Mouse (Mus musculus) limb, embryonic 15.5 days (tissue): Measurements from ENCODE around the gene Cabp4. TPM values are rescaled to one million over a fixed set of nuclear protein-coding genes. Genes with fewer than 3 reads are reported as not detected.

Source experiments
- ATAC-seq: fragments of 200-750 bp; cut with Nextera tagmentation; 2 replicates; pipeline ENCODE4 v1.8.0; 2017; ENCODE audit warnings: low read depth, moderate TSS enrichment; ENCODE audit not compliant: insufficient number of reproducible peaks, low FRiP score, low TSS enrichment
- H3K27ac ChIP-seq: fragments of 300-500 bp; sonication (generic); 2 replicates; pipeline ENCODE4 v1.5.1; 2015; ENCODE audit warnings: moderate library complexity, mild to moderate bottlenecking, inconsistent platforms
- H3K27me3 ChIP-seq: fragments of 300-500 bp; sonication (generic); 2 replicates; pipeline ENCODE4 v1.6.1; 2015; ENCODE audit warnings: inconsistent platforms
- H3K36me3 ChIP-seq: fragments of 300-500 bp; sonication (generic); 2 replicates; pipeline ENCODE4 v1.6.1; 2015; ENCODE audit warnings: inconsistent platforms
- H3K4me1 ChIP-seq: fragments of 300-500 bp; sonication (generic); 2 replicates; pipeline ENCODE4 v1.6.1; 2015; ENCODE audit warnings: inconsistent platforms
- H3K4me2 ChIP-seq: fragments of 300-500 bp; sonication (generic); 2 replicates; pipeline ENCODE4 v1.6.1; 2015; ENCODE audit warnings: mild to moderate bottlenecking, inconsistent platforms
- H3K4me3 ChIP-seq: fragments of 300-500 bp; sonication (generic); 2 replicates; pipeline ENCODE4 v1.5.1; 2015; ENCODE audit warnings: mild to moderate bottlenecking, inconsistent platforms
- H3K9ac ChIP-seq: fragments of 300-500 bp; sonication (generic); 2 replicates; pipeline ENCODE4 v1.6.1; 2015; ENCODE audit warnings: inconsistent platforms
- H3K9me3 ChIP-seq: fragments of 300-500 bp; sonication (generic); 2 replicates; pipeline ENCODE4 v1.6.1; 2016; ENCODE audit warnings: inconsistent platforms
- WGBS: fragments of 180-500 bp; shearing (Covaris S2); methylation state at CpG from one replicate; pipeline ENCODE4 v1.1.7; 2015; 5-methylcytosine and 5-hydroxymethylcytosine counted together
- polyA plus RNA-seq: library from polyadenylated mRNA; unstranded; fragments of >200 nt; fragmentation: Nextera tagmentation; extraction: Ambion mirVana; gene quantifications from 2 replicates; pipeline ENCODE4 v1.2.1, GENCODE M21; 2015

The Cabp4 gene
- polyA plus RNA-seq, 1 experiment from 2014 or later: 0.05 TPM

DNA sequence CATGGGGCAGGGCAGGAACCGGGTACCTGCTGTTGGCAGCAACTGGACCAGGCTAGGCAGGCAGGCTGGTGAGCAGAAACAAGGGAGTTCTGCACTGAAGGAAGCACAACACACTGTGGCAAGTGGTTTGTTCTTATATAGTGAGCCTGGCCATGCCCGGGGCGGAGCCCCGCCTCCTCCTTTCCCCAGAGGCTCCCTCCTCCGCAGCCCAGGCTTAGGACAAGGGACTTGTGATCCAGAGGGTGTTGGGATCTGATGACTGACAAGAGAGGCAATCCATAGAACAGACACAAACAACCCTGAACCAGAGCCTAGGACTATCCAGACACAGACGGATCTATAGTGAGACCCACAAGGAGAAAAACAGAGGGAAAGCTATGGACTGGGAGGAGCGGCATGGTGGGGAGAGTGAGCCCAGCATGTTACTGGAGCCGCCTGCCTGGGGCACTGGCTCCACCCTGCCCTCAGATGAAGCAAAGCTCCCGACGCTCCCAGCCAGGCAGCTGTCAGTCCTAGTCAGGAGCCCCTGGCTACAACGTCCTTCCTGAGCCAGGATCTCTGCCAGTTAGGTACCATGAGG is 31.6 kb upstream of the Cabp4 start, which contains the start of gene Carns1:
Carns1 (minus strand) TSS at position 112 of the 580 bp plus-strand sequence.
- Histone ChIP-seq H3K4me1 (peaks cover 27% of the 10 kb centered on the region), H3K4me3 (no peak within 1 kb of the TSS), H3K36me3 (no peaks in the 10 kb centered on the region), H3K4me2 (peak within 1 kb of the TSS; percentile 35), H3K9ac (0 out of 2 replicates have a peak within 1 kb of the TSS, but pooled peaks have one; percentile 23), H3K9me3 (no peaks in the 10 kb centered on the region), H3K27ac (peak within 1 kb of the TSS; percentile 29; the same call in 1 of the 2 replicates), H3K27me3 (no peaks in the 10 kb centered on the region)
- 5% methylated on average over 11 of the region's 11 CpGs for WGBS
- peak; percentile 49; the same call in 1 of the 2 replicates for ATAC-seq

DNA sequence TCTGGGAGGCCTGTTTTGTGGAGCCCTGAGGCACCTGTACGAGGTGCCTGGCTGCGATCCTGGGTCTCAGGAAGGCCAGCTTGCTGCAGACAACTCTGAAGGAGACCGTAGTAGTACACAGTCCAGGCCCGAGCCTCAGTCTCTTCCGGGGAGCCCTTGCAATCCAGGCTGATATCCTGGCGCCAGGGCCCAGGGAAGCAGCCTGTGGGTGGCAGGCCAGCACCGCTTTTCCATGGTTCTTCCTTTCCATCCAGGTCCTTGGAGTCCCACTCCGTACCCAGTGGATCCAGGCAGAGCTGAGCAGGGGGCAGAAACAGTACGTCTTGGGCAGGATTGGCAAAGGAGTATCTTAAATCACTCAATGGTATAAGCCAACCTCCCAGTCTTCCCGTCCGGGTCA is 29.1 kb upstream of the Cabp4 start:
- WGBS: 58% methylated on average over 11 of the region's 11 CpGs
- Histone ChIP-seq H3K36me3 (no peaks in the 10 kb centered on the region), H3K4me2 (no peak overlapping the region), H3K4me1 (peaks cover 39% of the 10 kb centered on the region), H3K9me3 (no peaks in the 10 kb centered on the region), H3K4me3 (no peak overlapping the region), H3K27ac (no peak overlapping the region), H3K27me3 (no peaks in the 10 kb centered on the region), H3K9ac (no peak overlapping the region)
- no peak for ATAC-seq

DNA sequence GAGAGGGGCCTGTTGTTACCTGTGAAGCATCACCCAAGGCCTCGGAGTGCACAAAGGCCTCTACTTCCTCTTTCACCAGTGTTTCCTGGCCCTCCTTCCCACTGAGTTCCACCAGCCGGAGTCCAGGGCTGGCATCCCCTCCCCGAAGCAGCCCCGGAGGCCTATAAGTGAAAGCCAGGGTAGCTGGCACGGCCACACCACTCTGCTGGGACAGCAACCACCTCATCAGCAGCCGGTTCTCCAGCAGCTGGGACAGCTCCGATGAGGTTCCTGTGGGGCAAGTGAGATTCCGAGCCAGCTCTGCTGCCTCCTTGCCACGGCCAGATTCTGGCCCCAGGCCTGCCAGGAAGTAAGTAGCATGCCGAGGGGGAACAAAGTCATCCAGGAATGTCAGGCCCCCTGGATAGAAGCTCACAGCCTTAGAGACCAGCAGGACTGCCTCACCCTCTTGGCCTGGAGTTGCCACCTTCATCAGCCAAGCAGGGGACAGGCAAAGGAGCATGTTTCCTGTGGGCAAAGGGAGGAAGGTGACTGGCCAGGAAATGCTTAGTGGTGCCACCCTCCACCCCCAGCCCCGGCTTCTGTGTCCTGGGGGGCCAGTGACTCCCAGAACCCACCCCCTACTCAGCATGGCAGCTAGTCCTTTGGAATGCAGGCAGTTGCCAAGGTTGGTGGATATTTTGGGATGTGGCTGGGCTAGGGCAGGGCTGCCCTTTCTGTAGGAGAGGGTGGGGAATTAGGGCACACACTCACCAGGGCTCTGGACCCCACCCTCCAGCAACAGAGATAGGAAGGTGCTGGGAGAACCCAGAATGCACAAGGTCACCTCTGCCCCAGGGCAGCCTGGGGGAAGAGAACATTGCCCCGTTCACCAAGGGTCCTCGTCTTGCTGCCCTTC is 27.8 kb upstream of the Cabp4 start:
- no peaks in the 10 kb centered on the region for H3K36me3 ChIP-seq
- ATAC-seq: no peak
- H3K9me3 ChIP-seq: no peaks in the 10 kb centered on the region
- no peak overlapping the region for H3K9ac ChIP-seq
- WGBS: 43% methylated on average over 13 of the region's 13 CpGs
- peaks cover 39% of the 10 kb centered on the region for H3K4me1 ChIP-seq
- H3K4me2 ChIP-seq: no peak overlapping the region
- H3K27me3 ChIP-seq: no peaks in the 10 kb centered on the region
- peak overlapping the region; percentile 66 for H3K27ac ChIP-seq
- no peak overlapping the region for H3K4me3 ChIP-seq

DNA sequence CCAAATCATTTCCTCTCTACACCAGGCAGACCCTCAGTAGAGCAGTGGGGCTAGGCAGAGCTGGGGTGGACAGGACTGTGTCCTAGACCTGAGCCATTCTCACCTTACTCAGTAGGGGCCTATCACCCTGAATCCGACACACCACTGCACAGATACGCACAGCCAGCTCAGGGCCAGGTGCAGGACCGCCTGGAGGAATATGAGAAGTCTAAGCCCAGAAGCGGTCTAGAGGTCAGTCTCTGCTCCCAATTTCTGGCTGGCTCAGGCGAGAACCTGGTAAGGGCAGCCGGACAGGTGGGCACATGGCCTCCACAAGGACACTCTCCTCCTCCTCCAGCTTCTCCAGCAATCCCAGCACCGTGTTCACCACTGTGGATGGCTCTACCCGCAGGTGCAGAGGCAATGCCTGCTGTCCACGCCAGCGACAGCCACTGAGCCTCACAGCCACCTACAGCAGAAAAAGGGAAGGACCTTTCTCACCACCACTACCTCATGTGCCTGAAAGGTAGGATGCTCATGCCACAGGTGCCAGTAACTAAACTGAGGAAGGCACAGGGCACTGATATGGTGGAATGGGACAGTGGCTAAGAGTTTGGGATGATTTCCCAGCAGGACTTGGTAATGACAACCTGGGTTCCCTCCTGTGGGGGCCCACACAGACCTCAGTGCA is 27.0 kb upstream of the Cabp4 start:
- 84% methylated on average over 10 of the region's 10 CpGs for WGBS
- H3K36me3 ChIP-seq: no peaks in the 10 kb centered on the region
- H3K27ac ChIP-seq: peak overlapping the region; percentile 96
- no peaks in the 10 kb centered on the region for H3K27me3 ChIP-seq
- no peak overlapping the region for H3K4me2 ChIP-seq
- no peak for ATAC-seq
- peaks cover 39% of the 10 kb centered on the region for H3K4me1 ChIP-seq
- H3K9me3 ChIP-seq: no peaks in the 10 kb centered on the region
- H3K4me3 ChIP-seq: no peak overlapping the region
- H3K9ac ChIP-seq: no peak overlapping the region

DNA sequence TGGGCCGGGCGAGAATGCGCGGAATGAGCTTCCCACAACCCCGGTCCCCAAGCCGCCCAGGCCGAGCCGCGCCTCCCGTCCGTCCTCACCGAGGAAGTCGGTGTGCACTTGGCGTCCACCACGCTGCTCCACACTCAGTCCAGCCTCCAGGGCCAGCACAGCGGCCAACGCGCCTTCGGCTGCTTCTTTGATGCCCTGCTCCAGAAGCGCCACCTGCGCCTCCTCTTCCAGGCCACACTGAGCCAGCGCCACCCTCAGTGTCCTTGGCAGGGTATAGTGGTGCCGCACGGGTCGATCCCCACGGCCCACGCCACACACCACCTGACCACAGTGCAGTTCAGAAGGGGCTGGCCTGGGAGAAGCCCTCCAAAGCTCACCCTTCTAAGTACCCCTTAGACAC is 26.0 kb upstream of the Cabp4 start:
- WGBS: 7% methylated on average over 27 of the region's 27 CpGs
- Histone ChIP-seq H3K9ac (peak overlapping the region; percentile 73), H3K4me3 (peak overlapping the region; percentile 52), H3K27ac (peak overlapping the region; percentile 96), H3K4me2 (peak overlapping the region; percentile 86), H3K9me3 (no peaks in the 10 kb centered on the region), H3K27me3 (no peaks in the 10 kb centered on the region), H3K4me1 (peaks cover 29% of the 10 kb centered on the region), H3K36me3 (no peaks in the 10 kb centered on the region)
- peak; percentile 30 for ATAC-seq

DNA sequence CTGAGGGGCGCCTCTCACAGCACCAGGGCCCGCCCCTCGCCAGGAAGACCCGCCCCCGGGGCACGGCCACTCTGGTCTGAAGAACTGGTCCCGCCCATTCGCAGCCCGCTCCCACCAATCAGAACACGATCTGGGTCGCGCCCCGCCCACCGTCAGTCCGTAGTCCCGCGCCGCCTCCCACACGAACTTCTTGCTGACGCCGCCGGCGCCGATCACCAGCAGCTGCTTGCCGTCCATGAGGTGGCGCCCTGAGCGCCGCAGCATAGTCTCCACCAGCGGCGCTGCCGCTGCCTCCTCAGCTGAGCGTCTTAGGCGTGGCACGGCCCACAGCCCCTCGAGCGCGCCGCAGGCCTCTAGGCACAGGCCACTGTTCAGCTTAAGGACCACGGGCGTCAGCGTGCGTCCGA is 25.5 kb upstream of the Cabp4 start:
- Histone ChIP-seq H3K9me3 (no peaks in the 10 kb centered on the region), H3K27me3 (no peaks in the 10 kb centered on the region), H3K27ac (peak overlapping the region; percentile 96), H3K36me3 (no peaks in the 10 kb centered on the region), H3K9ac (peak overlapping the region; percentile 73), H3K4me2 (peak overlapping the region; percentile 86), H3K4me3 (peak overlapping the region; percentile 52), H3K4me1 (peaks cover 29% of the 10 kb centered on the region)
- ATAC-seq: peak; percentile 93
- under 1% methylated on average over 43 of the region's 43 CpGs for WGBS

DNA sequence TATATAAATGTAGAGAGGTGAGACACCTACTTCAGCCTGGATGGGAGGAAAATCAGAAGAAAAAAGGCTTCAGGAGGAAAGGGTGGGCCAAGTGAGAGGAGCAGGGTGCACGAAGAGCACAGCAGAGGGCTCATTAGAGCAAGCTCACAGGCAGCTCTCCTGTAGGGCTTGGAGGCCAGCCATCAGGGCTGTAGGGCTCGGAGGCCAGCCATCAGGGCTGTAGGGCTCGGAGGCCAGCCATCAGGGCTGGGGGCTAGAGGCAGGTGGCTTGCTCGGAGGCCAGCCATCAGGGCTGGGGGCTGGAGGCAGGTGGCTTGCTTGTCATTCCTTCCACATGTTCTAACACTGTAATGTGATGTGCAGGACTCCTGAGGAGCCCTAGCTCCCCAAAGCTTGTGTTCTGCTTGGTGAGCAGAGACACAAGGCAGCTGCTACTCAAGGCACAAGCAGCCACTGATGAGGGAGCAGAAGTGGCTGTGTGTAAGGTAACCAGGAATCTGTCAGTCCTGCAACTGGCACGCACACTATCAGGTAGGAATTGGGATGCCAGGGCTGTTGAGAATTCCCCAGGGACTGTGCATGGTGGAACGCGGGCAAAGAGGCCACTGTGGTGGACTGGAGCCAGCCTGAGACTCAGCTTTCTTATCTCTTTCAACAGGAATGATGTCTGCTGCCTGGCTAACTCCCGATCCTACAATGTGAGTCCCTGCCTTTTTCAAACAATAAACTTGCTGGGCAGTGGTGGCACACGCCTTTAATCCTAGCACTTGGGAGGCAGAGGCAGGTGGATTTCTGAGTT is 23.0 kb upstream of the Cabp4 start:
- Histone ChIP-seq H3K9ac (no peak overlapping the region), H3K27ac (no peak overlapping the region), H3K27me3 (no peaks in the 10 kb centered on the region), H3K4me1 (peaks cover 40% of the 10 kb centered on the region), H3K9me3 (no peaks in the 10 kb centered on the region), H3K4me3 (no peak overlapping the region), H3K4me2 (no peak overlapping the region), H3K36me3 (peaks cover 3% of the 10 kb centered on the region)
- ATAC-seq: no peak
- WGBS: 71% methylated on average over 9 of the region's 9 CpGs

DNA sequence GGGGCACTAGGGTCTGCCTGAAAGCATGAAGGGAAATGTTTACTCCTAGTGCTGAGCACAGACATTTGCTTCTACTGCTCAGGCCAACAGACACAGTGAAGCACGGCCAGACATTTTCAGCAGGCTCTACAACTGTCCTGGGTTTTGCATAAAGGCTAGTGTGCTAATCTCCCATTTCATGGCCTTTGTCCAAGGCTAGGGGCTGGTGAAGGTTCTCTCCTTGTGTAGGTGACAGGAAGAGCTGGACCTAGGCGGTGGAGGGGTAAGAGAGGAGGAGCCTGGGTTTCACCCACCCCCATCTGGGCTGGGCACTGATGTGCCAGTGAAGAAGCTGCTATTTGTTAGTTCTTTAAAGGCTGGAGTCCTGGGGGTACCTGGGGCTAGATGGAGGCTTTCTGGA is 20.9 kb upstream of the Cabp4 start:
- Histone ChIP-seq H3K36me3 (peaks cover 21% of the 10 kb centered on the region), H3K4me1 (peaks cover 22% of the 10 kb centered on the region), H3K9ac (no peak overlapping the region), H3K4me2 (no peak overlapping the region), H3K27me3 (no peaks in the 10 kb centered on the region), H3K9me3 (no peaks in the 10 kb centered on the region), H3K4me3 (no peak overlapping the region), H3K27ac (no peak overlapping the region)
- WGBS: 79% methylated on average over 2 of the region's 2 CpGs
- ATAC-seq: no peak

DNA sequence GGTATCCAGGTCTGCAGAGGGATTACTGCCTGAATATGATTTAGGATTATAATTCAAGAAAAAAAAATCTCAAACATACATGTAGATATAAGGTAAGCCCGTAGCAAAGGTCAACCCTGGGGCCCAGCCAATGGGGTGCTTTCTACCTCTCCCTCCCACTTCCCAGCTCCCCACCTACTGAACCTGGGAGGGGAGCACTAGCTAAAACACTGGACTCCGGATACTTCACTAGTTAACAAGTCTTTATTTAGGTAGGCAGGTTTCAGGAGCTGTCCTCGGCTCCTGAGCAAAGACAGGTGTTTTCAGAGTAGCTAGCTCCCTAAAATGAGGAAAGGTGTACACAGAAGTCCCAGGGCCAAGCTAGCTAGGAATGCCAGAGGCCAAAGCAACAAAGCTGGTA is 20.3 kb upstream of the Cabp4 start:
- no peak overlapping the region for H3K4me3 ChIP-seq
- peaks cover 27% of the 10 kb centered on the region for H3K36me3 ChIP-seq
- ATAC-seq: no peak
- H3K9me3 ChIP-seq: no peaks in the 10 kb centered on the region
- no peak overlapping the region for H3K27ac ChIP-seq
- no peaks in the 10 kb centered on the region for H3K27me3 ChIP-seq
- H3K4me2 ChIP-seq: no peak overlapping the region
- 74% methylated on average over 3 of the region's 3 CpGs for WGBS
- no peak overlapping the region for H3K9ac ChIP-seq
- peaks cover 19% of the 10 kb centered on the region for H3K4me1 ChIP-seq

DNA sequence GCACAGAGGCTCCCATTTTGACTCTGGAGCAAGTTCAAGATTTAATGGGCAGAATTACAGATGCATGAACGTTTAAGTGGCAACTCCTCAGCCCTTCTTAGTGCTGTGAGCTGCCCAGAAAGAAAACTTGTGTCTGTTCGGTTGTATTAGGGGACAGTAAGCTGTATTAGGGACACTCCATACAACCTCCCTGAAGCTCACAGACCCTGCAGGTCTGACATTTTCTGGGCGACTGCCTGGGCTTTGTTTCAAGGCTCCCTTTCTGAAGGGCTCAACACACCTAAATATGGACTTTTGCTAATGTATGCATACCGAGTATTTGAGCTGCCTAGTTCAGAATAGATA is 19.7 kb upstream of the Cabp4 start:
- Histone ChIP-seq H3K36me3 (peaks cover 33% of the 10 kb centered on the region), H3K4me3 (peak overlapping the region; percentile 73), H3K4me1 (peaks cover 17% of the 10 kb centered on the region), H3K27ac (peak overlapping the region; percentile 75), H3K9ac (peak overlapping the region; percentile 73; the same call in 1 of the 2 replicates), H3K4me2 (peak overlapping the region; percentile 85), H3K27me3 (no peaks in the 10 kb centered on the region), H3K9me3 (no peaks in the 10 kb centered on the region)
- ATAC-seq: no peak
- 40% methylated on average over 4 of the region's 4 CpGs for WGBS
